Mouse (Mus musculus) stomach, embryonic 14.5 days (tissue): ENCODE results near the gene Ankrd13b. TPM values are rescaled to one million over a fixed set of nuclear protein-coding genes. Genes with fewer than 3 reads are reported as not detected.

Experiments
- ATAC-seq: fragments of 200-750 bp; cut with Nextera tagmentation; 2 replicates; pipeline ENCODE4 v1.8.0; 2017; ENCODE audit warnings: low read depth, moderate TSS enrichment; ENCODE audit not compliant: insufficient number of reproducible peaks, insufficient read depth, low FRiP score
- H3K27ac ChIP-seq: fragments of 300-500 bp; sonication (generic); 2 replicates; pipeline ENCODE4 v1.5.1; 2014; ENCODE audit warnings: mild to moderate bottlenecking, low read length, moderate library complexity, mixed read lengths
- H3K27me3 ChIP-seq: fragments of 300-500 bp; sonication (generic); 2 replicates; pipeline ENCODE4 v1.6.1; 2014; ENCODE audit warnings: low read length, control low read depth, mixed read lengths; ENCODE audit not compliant: control insufficient read depth, insufficient read depth
- H3K36me3 ChIP-seq: fragments of 300-500 bp; sonication (generic); 2 replicates; pipeline ENCODE4 v1.6.1; 2014; ENCODE audit warnings: mild to moderate bottlenecking, control low read depth, low read length, moderate library complexity, mixed read lengths; ENCODE audit not compliant: control insufficient read depth, insufficient read depth
- H3K4me1 ChIP-seq: fragments of 300-500 bp; sonication (generic); 2 replicates; pipeline ENCODE4 v1.6.1; 2014; ENCODE audit warnings: low read length, control low read depth, mixed read lengths; ENCODE audit not compliant: control insufficient read depth, insufficient read depth
- H3K4me2 ChIP-seq: fragments of 300-500 bp; sonication (generic); replicated peaks from 2 replicates; pipeline ENCODE4 v1.6.1; 2014; ENCODE audit warnings: low read depth, low read length, control low read depth
- H3K4me3 ChIP-seq: fragments of 300-500 bp; sonication (generic); 2 replicates; pipeline ENCODE4 v1.5.1; 2014; ENCODE audit warnings: low read depth, low read length, control low read depth
- H3K9ac ChIP-seq: fragments of 300-500 bp; sonication (generic); replicated peaks from 2 replicates; pipeline ENCODE4 v1.6.1; 2014; ENCODE audit warnings: low read depth, mild to moderate bottlenecking, control low read depth, low read length, moderate library complexity, mixed read lengths
- H3K9me3 ChIP-seq: fragments of 300-500 bp; sonication (generic); 2 replicates; pipeline ENCODE4 v1.6.1; 2016; ENCODE audit warnings: low read depth, low read length, control low read depth; ENCODE audit not compliant: control insufficient read depth
- WGBS: fragments of 180-500 bp; shearing (Covaris S2); extraction: QIAGEN DNeasy Blood & Tissue Kit; methylation state at CpG from one replicate; pipeline ENCODE4 v1.1.7; 2014; 5-methylcytosine and 5-hydroxymethylcytosine counted together
- polyA plus RNA-seq: library from polyadenylated mRNA; unstranded; fragments of >200 nt; fragmentation: Nextera tagmentation; extraction: Ambion mirVana; gene quantifications from 2 replicates; pipeline ENCODE4 v1.2.1, GENCODE M21; 2014

Ankrd13b gene
- polyA plus RNA-seq, 1 experiment from 2014 or later, result 7.1 TPM

GRCm38 (mm10) chr11:77497851-77498250, 8.4 kb upstream of the Ankrd13b start:
- Histone ChIP-seq H3K4me2 (no peak overlapping the region), H3K9ac (no peak overlapping the region), H3K27ac (peak overlapping the region; percentile 71; the same call in 1 of the 2 replicates), H3K4me1 (peaks cover 31% of the 10 kb centered on the region), H3K36me3 (peaks cover 25% of the 10 kb centered on the region; the same call in 1 of the 2 replicates), H3K27me3 (no peaks in the 10 kb centered on the region), H3K9me3 (no peaks in the 10 kb centered on the region), H3K4me3 (no peak overlapping the region)
- ATAC-seq, result no peak
- WGBS, result 52% methylated on average over 4 of the region's 4 CpGs

- H3K4me3 ChIP-seq, result no peak overlapping the region
- WGBS, result 24% methylated on average over 6 of the region's 6 CpGs
- no peak overlapping the region for H3K4me2 ChIP-seq
- peaks cover 32% of the 10 kb centered on the region for H3K4me1 ChIP-seq
- H3K27ac ChIP-seq, result peak overlapping the region; percentile 71; the same call in 1 of the 2 replicates
- H3K9me3 ChIP-seq, result no peaks in the 10 kb centered on the region
- H3K9ac ChIP-seq, result no peak overlapping the region
- no peak for ATAC-seq
- H3K36me3 ChIP-seq, result peaks cover 20% of the 10 kb centered on the region; the same call in 1 of the 2 replicates
- H3K27me3 ChIP-seq, result no peaks in the 10 kb centered on the region
Observed at GRCm38 (mm10) chr11:77497341-77497756, 7.9 kb upstream of the Ankrd13b start.

GRCm38 (mm10) chr11:77495507-77495906, 6.0 kb upstream of the Ankrd13b start:
- Histone ChIP-seq H3K36me3 (peaks cover 13% of the 10 kb centered on the region; the same call in 1 of the 2 replicates), H3K9me3 (no peaks in the 10 kb centered on the region), H3K4me1 (peaks cover 45% of the 10 kb centered on the region), H3K4me3 (no peak overlapping the region), H3K4me2 (no peak overlapping the region), H3K27ac (no peak overlapping the region), H3K27me3 (no peaks in the 10 kb centered on the region), H3K9ac (no peak overlapping the region)
- ATAC-seq, result no peak

- no peak for ATAC-seq
- Histone ChIP-seq H3K9me3 (no peaks in the 10 kb centered on the region), H3K27me3 (no peaks in the 10 kb centered on the region), H3K4me3 (peak overlapping the region; percentile 62), H3K9ac (no peak overlapping the region), H3K27ac (peak overlapping the region; percentile 52; the same call in 1 of the 2 replicates), H3K36me3 (peaks cover 6% of the 10 kb centered on the region; the same call in 1 of the 2 replicates), H3K4me2 (peak overlapping the region; percentile 78), H3K4me1 (peaks cover 45% of the 10 kb centered on the region)
- 64% methylated on average over 6 of the region's 6 CpGs for WGBS
Observed at GRCm38 (mm10) chr11:77494782-77495181, 5.3 kb upstream of the Ankrd13b start.

- no peaks in the 10 kb centered on the region for H3K27me3 ChIP-seq
- peak overlapping the region; percentile 52 for H3K27ac ChIP-seq
- H3K9ac ChIP-seq, result peak overlapping the region; percentile 97
- 28% methylated on average over 4 of the region's 4 CpGs for WGBS
- peak overlapping the region; percentile 62 for H3K4me3 ChIP-seq
- peaks cover 45% of the 10 kb centered on the region for H3K4me1 ChIP-seq
- H3K36me3 ChIP-seq, result peaks cover 2% of the 10 kb centered on the region; the same call in 1 of the 2 replicates
- H3K4me2 ChIP-seq, result peak overlapping the region; percentile 78
- ATAC-seq, result no peak
- H3K9me3 ChIP-seq, result no peaks in the 10 kb centered on the region
Observed at GRCm38 (mm10) chr11:77494344-77494676, 4.8 kb upstream of the Ankrd13b start.

- Histone ChIP-seq H3K27me3 (no peaks in the 10 kb centered on the region), H3K4me2 (peak within 1 kb of the TSS; percentile 79), H3K9ac (peak within 1 kb of the TSS; percentile 97), H3K4me1 (peaks cover 48% of the 10 kb centered on the region), H3K36me3 (no peaks in the 10 kb centered on the region), H3K4me3 (peak within 1 kb of the TSS; percentile 62), H3K9me3 (no peaks in the 10 kb centered on the region), H3K27ac (peak within 1 kb of the TSS; percentile 96)
- WGBS, result under 1% methylated on average over 53 of the region's 74 CpGs
- no peak for ATAC-seq
Observed at GRCm38 (mm10) chr11:77493512-77494343, 4.2 kb upstream of the Ankrd13b start, which contains the start of gene Git1. Gene Git1, plus strand, starts transcription at chr11:77493562.

- H3K9me3 ChIP-seq, result no peaks in the 10 kb centered on the region
- no peaks in the 10 kb centered on the region for H3K27me3 ChIP-seq
- H3K4me1 ChIP-seq, result peaks cover 54% of the 10 kb centered on the region
- H3K36me3 ChIP-seq, result no peaks in the 10 kb centered on the region
- peak overlapping the region; percentile 79 for H3K4me2 ChIP-seq
- peak overlapping the region; percentile 96 for H3K27ac ChIP-seq
- peak overlapping the region; percentile 97 for H3K9ac ChIP-seq
- H3K4me3 ChIP-seq, result peak overlapping the region; percentile 62
- 0% methylated on average over 29 of the region's 32 CpGs for WGBS
- ATAC-seq, result peak; percentile 77
Observed at GRCm38 (mm10) chr11:77492911-77493332, 3.4 kb upstream of the Ankrd13b start.

GRCm38 (mm10) chr11:77492311-77492871, 2.9 kb upstream of the Ankrd13b start:
- peak overlapping the region; percentile 62 for H3K4me3 ChIP-seq
- peak overlapping the region; percentile 79 for H3K4me2 ChIP-seq
- 0% methylated on average over 17 of the region's 18 CpGs for WGBS
- H3K9ac ChIP-seq, result peak overlapping the region; percentile 97; the same call in 1 of the 2 replicates
- H3K36me3 ChIP-seq, result no peaks in the 10 kb centered on the region
- peaks cover 52% of the 10 kb centered on the region for H3K4me1 ChIP-seq
- no peak for ATAC-seq
- peak overlapping the region; percentile 96 for H3K27ac ChIP-seq
- H3K27me3 ChIP-seq, result no peaks in the 10 kb centered on the region
- H3K9me3 ChIP-seq, result no peaks in the 10 kb centered on the region
